Mouse (Mus musculus) thymus, postnatal 14 days (tissue): ENCODE results near the gene Gm16368.
"Not testable (repeated sequence)": the region's sequence is repeated elsewhere in the genome, so short reads cannot be mapped to it uniquely, and the experiment has no call there.

Experiments
- DNase-seq: peaks from one replicate; pipeline ENCODE4 v3.0.0; 2021

Gene Gm16368

DNA sequence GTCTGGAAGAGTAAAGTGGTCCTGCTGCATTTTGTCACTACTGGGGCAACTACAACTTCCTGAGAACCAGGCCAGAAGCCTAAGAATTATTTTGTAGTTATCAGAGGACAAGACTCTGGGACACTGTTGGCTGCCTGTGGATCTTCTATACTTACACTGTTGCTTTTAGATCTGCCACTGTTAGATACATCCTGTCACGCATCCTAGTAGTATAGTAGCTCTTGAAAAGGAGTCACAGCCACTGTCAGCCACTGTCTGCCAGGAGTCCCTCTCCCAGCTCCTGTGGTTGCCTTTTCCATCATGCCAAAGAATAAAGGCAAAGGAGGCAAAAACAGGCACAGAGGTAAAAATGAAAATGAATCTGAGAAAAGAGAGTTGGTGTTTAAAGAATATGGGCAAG is at the start of gene Gm16368:
Gene Gm16368, plus strand, starts transcription at position 301 of the 400 bp plus-strand sequence.
- not testable (repeated sequence) for DNase-seq

DNA sequence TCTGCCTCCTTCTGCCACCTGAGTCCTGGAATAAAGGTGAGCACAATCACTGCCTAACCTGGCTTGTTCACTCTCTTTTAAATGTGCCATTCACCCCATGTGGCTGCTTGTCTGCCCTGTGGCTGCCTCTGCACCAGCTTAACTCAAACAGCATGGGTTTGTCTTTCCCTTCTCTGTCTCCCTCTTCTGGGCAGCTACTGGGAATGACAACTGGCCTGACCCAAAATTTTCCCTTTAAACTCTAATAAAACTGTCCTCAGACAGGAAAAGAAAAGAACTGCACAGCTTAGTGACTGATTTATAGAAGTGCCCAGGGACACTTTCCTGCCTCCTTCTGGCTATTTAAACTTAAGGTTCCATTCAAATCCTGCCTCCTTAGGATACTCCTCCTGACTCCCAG is 44.4 kb upstream of the Gm16368 start:
- DNase-seq: not testable (repeated sequence)

DNA sequence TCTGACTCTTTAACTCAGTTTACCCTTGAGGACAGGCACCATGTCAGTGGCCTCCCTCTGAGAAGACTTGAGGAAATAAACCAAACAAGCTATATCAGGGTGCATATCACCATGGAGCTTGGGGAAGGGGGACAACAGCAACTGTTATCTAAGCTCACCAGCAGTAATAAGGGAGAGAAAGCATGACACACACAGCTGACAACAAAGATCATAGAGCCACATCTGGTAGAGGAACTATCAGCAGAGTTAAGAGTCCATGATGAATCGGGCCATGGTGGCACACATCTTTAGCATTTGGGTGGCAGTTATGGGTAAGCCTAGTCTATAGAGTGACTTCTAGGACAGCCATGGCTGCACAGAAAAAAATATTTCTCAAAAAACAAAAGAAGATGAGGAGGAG is 43.8 kb upstream of the Gm16368 start:
- DNase-seq: not testable (repeated sequence)

DNA sequence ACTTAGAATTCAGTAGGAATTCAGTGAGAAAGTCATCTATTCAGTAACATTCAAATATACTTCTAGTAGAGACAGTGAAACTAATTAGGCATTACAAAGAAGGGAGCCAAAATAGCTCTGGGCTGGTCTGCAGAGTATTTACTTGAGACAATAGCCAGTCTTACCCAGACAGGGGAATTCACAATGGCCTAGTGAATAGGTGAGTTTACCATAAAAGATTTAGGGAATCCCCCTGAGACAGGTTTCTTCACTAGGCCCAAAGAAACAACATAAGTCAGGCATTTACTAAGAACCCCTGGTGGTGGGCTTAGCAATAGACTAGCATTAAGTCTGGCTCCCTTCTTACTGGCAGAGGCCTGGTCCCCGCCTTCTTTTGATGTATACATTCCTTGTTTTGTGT is 38.3 kb upstream of the Gm16368 start:
- not testable (repeated sequence) for DNase-seq
